Mouse (Mus musculus) lung, adult 2 months (tissue): Measurements from ENCODE around the gene Zbed4.

Source experiments
- CTCF ChIP-seq: fragments of 200-500 bp; IDR thresholded peaks from 2 replicates; pipeline ENCODE4 v1.5.1; 2011; ENCODE audit warnings: mild to moderate bottlenecking, low read length, control low read depth; ENCODE audit not compliant: insufficient read depth
- POLR2A ChIP-seq: fragments of 200-500 bp; IDR thresholded peaks from 2 replicates; pipeline ENCODE4 v1.6.1; 2011; ENCODE audit warnings: low read depth, mild to moderate bottlenecking, control low read depth, low read length, borderline replicate concordance; ENCODE audit errors: extremely low read depth

DNA sequence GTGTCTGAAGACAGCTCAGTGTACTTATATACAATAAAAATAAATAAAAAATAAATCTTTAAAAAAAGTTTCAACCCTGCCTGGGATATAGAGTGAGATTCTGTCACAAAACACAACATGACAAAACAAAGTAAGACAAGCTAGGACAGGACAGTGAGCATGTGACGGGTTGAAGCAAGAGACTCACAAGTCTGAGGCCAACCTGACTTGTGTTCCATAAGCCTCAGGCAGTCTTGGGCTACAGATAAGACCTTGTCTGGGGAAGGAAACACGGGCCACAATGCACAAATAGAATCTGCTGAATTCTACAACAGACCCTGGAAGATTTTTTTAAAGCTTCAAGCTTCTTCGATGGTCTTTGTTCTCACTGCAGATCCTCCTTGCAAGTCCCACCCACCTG lies 24.3 kb upstream of the Zbed4 start:
- no peak for TF ChIP-seq CTCF
- TF ChIP-seq POLR2A: no peak
